Mouse (Mus musculus) erythroblast, adult 5-6 weeks (primary cell): ENCODE measurements around the gene Dcaf12. TPM values are rescaled to one million over a fixed set of nuclear protein-coding genes. Genes with fewer than 3 reads are reported as not detected.

Source experiments
- ATAC-seq: replicated peaks from 2 replicates; pipeline ENCODE4 v1.8.0; 2016; ENCODE audit warnings: moderate number of reproducible peaks, mild to moderate bottlenecking, moderate TSS enrichment, inconsistent platforms; ENCODE audit not compliant: poor library complexity, low FRiP score, severe bottlenecking
- total RNA-seq, 2 experiments: library from RNA; stranded (forward) in 1 of 2; stranded (reverse) in 1 of 2; fragments of 150-400 nt in 1 of 2; fragments of 200-764, 138-1000 nt in 1 of 2; gene quantifications; 2 replicates each; pipeline versions ENCODE4 v1.2.3 to v1.2.4; 2015 to 2017; ENCODE audit warnings: low replicate concordance in 2 of 2

Gene Dcaf12
- total RNA-seq, 2 experiments from 2014 or later, result 200 to 299 TPM

DNA sequence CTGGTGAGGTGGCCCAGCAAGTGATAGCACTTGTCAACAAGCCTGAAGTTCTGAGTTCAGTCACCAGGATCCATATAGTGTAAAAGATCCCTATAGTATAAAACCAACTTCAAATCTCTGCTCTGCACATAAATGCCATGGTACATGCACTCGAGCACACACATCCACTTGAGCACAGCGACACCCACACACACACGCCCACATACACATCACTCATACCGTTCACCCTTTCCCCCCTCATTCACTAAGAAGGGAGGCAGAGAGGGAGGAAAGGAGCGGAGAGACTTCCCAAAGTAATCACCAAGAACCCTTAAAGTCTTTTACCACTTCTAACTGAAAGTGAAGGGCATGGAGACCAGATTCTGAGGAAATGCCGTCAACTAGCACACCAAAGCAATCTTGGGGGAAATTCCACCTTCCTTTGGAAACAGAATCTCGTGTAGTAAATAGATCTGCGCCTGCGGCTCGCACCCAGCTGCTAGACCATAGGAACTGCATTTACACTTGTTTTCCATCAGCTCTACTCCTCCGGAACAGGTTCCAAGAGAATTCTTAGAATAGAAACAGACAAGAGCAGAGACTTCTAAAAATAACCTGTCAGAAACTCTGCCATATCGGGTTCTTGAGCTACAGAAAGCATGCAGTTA, 59.0 kb downstream of the Dcaf12 start:
- ATAC-seq, result no peak

GRCm38 (mm10) chr4:41253756-41254155, 60.9 kb downstream of the Dcaf12 start:
- ATAC-seq, result no peak

DNA sequence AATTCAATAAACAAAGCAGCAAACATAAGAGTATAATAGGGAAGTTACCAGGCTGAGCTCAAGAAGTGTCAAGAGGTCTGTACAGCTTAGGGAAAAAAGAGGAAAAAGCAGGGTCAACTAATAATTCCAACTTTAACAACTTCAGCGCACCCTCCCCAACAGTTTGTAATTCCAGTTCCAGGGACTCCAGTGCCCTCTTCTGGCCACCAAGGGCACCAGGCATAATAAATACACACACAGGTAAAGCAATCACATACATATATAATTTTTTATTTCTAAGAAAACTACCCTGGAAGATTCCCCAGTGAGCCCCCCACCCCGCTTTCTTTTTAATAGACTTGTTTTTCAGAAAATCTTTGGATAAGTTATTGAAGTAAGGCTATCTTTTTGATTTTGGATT, 69.3 kb downstream of the Dcaf12 start:
- peak; percentile 69 for ATAC-seq

Other genes with a start within 250 kb of the Dcaf12 start
- gene Aqp3, start 216.7 kb downstream of the Dcaf12 start, total RNA-seq (2015; ENCODE audit: low replicate concordance), result not detected in 2 replicates
- not detected in 2 replicates for gene Aqp3, start 216.7 kb downstream of the Dcaf12 start, total RNA-seq (2017; ENCODE audit: low replicate concordance)
- 1.9 and 2.9 TPM in 2 replicates for gene Nol6, start 190.4 kb downstream of the Dcaf12 start, total RNA-seq (2015; ENCODE audit: low replicate concordance)
- gene Nol6, start 190.4 kb downstream of the Dcaf12 start, total RNA-seq (2017; ENCODE audit: low replicate concordance), result 4.8 and 10.7 TPM in 2 replicates
- 229 and 299 TPM in 2 replicates for gene Ube2r2, start 179.1 kb downstream of the Dcaf12 start, total RNA-seq (2015; ENCODE audit: low replicate concordance)
- gene Ube2r2, start 179.1 kb downstream of the Dcaf12 start, total RNA-seq (2017; ENCODE audit: low replicate concordance), result 275 and 350 TPM in 2 replicates
- gene Ubap2, start 39.7 kb downstream of the Dcaf12 start, total RNA-seq (2015; ENCODE audit: low replicate concordance), result 23.2 and 26.1 TPM in 2 replicates
- 14.7 and 46.3 TPM in 2 replicates for gene Ubap2, start 39.7 kb downstream of the Dcaf12 start, total RNA-seq (2017; ENCODE audit: low replicate concordance)
- gene Ubap1, start 34.1 kb upstream of the Dcaf12 start, total RNA-seq (2015; ENCODE audit: low replicate concordance), result 96.8 and 109 TPM in 2 replicates
- 201 and 217 TPM in 2 replicates for gene Ubap1, start 34.1 kb upstream of the Dcaf12 start, total RNA-seq (2017; ENCODE audit: low replicate concordance)
- 3.5 and 14.2 TPM in 2 replicates for gene Kif24, start 150.0 kb upstream of the Dcaf12 start, total RNA-seq (2015; ENCODE audit: low replicate concordance)
- gene Kif24, start 150.0 kb upstream of the Dcaf12 start, total RNA-seq (2017; ENCODE audit: low replicate concordance), result 26.0 and 32.5 TPM in 2 replicates
- gene Nudt2, start 150.3 kb upstream of the Dcaf12 start, total RNA-seq (2015; ENCODE audit: low replicate concordance), result 15.4 TPM in 1 of 2 replicates, not detected in the other
- 6.6 and 9.9 TPM in 2 replicates for gene Nudt2, start 150.3 kb upstream of the Dcaf12 start, total RNA-seq (2017; ENCODE audit: low replicate concordance)
- gene AI464131, start 188.2 kb upstream of the Dcaf12 start, total RNA-seq (2015; ENCODE audit: low replicate concordance), result not detected in 2 replicates
- gene AI464131, start 188.2 kb upstream of the Dcaf12 start, total RNA-seq (2017; ENCODE audit: low replicate concordance), result not detected in 2 replicates
- not detected in 2 replicates for gene 1110017D15Rik, start 202.4 kb upstream of the Dcaf12 start, total RNA-seq (2015; ENCODE audit: low replicate concordance)
- gene 1110017D15Rik, start 202.4 kb upstream of the Dcaf12 start, total RNA-seq (2017; ENCODE audit: low replicate concordance), result not detected in 2 replicates